Mouse (Mus musculus): Measurements from ENCODE around the gene Vsig8.

Gene Vsig8

DNA sequence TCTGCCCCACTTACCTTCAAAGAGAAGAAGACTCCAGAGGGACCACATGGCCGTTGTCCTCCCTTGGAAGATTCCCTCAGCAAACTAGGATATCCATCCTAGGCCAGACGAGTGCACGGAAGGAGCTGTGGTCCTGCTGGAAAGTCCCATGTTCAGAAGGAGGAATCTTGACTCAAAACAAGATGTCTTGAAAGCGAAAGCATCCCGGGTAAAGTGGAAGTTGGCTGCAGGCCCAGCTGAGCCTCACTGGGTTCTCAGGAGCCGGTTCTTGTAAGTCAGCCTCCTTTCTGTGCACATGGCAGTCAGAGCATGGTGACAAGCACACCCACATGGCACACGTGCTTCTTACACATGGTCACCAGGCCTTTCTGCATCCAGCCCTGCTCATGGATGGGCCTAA lies 34.6 kb downstream of the Vsig8 start, which contains the start of gene Slamf8:
Slamf8 (minus strand) TSS at position 184 of the 400 bp plus-strand sequence.
- peak in 1 of 2 experiments; percentile 14 for DNase-seq (ENCODE audit: low spot score in 2 of 2)

DNA sequence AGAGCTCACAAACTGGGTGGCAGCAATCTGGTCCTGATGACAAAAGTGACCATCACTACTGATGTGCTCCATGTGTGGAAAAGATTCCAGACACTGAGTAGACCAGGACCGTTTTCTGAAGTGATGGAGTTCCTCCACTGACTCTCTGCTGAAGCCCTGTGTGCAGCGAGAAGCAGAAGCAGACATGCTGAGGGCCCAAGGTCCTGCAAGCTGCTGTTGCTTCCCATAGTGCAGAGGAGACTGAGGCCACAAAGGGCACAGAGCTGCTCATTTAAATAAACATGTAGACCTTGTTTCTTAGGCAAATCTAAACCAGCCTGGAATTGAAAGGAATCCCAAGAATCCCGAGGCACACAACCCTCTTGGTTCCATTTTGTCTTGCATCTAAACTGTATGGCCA lies 37.6 kb downstream of the Vsig8 start:
- DNase-seq (ENCODE audit: low spot score in 2 of 2) = no peak

- DNase-seq (ENCODE audit: low spot score in 2 of 2) = no peak
Observed at GRCm38 (mm10) chr1:172593956-172594355, 38.2 kb downstream of the Vsig8 start.

DNA sequence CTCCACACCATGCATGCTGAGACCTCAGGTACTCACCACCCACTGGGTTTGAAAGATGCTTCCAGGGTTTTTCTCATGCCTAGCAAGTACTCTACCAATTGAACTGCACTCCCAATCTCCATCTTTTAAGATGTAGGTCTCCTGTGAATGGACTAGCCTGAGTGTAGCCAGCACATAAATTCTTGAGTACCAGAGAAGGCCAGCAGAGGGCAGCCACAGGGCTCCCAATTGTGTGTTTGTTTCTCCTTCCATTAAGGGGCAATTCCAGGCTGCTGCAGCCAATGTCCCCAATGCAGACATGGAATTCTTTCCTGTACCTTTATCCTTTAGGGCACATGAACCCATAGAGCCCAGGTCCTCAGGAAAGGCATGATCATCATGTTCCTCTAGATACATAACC lies 38.8 kb downstream of the Vsig8 start:
- peak in 1 of 2 experiments; percentile 32 for DNase-seq (ENCODE audit: low spot score in 2 of 2)

GRCm38 (mm10) chr1:172602326-172602725 lies 46.6 kb downstream of the Vsig8 start, which contains the start of gene Fcrl6:
Fcrl6 (minus strand) TSS chr1:172602551.
- no peak for DNase-seq (ENCODE audit: low spot score in 2 of 2)

- DNase-seq (ENCODE audit: low spot score in 2 of 2) = no peak
Observed at GRCm38 (mm10) chr1:172611304-172611703, 55.6 kb downstream of the Vsig8 start.

GRCm38 (mm10) chr1:172612745-172613144 lies 57.0 kb downstream of the Vsig8 start:
- no peak for DNase-seq (ENCODE audit: low spot score in 2 of 2)

Measured in frontal cortex, postnatal 14 days (tissue).